Mouse (Mus musculus) testis, adult 2 months (tissue): ENCODE results near the gene Wsb1. TPM values are rescaled to one million over a fixed set of nuclear protein-coding genes. Genes with fewer than 3 reads are reported as not detected.

Source experiments
- H3K27ac ChIP-seq: fragments of 200-500 bp; 2 replicates; pipeline ENCODE4 v1.5.1; 2012; ENCODE audit warnings: low read depth, low read length; ENCODE audit not compliant: control insufficient read depth, insufficient read depth
- H3K27me3 ChIP-seq: fragments of 200-500 bp; 2 replicates; pipeline ENCODE4 v1.6.1; 2012; ENCODE audit warnings: mild to moderate bottlenecking, low read length, moderate library complexity; ENCODE audit not compliant: control insufficient read depth, insufficient read depth
- H3K36me3 ChIP-seq: fragments of 200-500 bp; 2 replicates; pipeline ENCODE4 v1.6.1; 2012; ENCODE audit warnings: mild to moderate bottlenecking, low read length; ENCODE audit not compliant: control insufficient read depth, insufficient read depth
- H3K4me1 ChIP-seq: fragments of 200-500 bp; 2 replicates; pipeline ENCODE4 v1.6.1; 2012; ENCODE audit warnings: low read length; ENCODE audit not compliant: control insufficient read depth, insufficient read depth
- H3K4me3 ChIP-seq: fragments of 200-500 bp; 2 replicates; pipeline ENCODE4 v1.5.1; 2012; ENCODE audit warnings: low read depth, mild to moderate bottlenecking, low read length, moderate library complexity, mixed read lengths; ENCODE audit not compliant: control insufficient read depth
- CTCF ChIP-seq: fragments of 200-500 bp; IDR thresholded peaks from 2 replicates; pipeline ENCODE4 v1.5.1; 2012; ENCODE audit warnings: low read depth, mild to moderate bottlenecking, inconsistent platforms, low read length, moderate library complexity; ENCODE audit not compliant: control insufficient read depth, insufficient read depth, insufficient replicate concordance
- POLR2A ChIP-seq: fragments of 200-500 bp; IDR thresholded peaks from 2 replicates; pipeline ENCODE4 v1.6.1; 2012; ENCODE audit warnings: low read depth, mild to moderate bottlenecking, inconsistent platforms, low read length, moderate library complexity; ENCODE audit not compliant: control insufficient read depth
- polyA plus RNA-seq: library from polyadenylated mRNA; depleted of rRNA; stranded (reverse); fragments of >200 nt; gene quantifications from 2 replicates; pipeline ENCODE4 v1.2.3, GENCODE M21; 2012; rRNA removed

Wsb1 gene
- polyA plus RNA-seq, 1 experiment: 14.2 TPM

GRCm38 (mm10) chr11:79196196-79196869, 58.1 kb downstream of the Wsb1 start:
- H3K4me1 ChIP-seq: peaks cover 2% of the 10 kb centered on the region; the same call in 1 of the 2 replicates
- H3K27ac ChIP-seq: no peak overlapping the region
- H3K36me3 ChIP-seq: no peaks in the 10 kb centered on the region
- no peak for TF ChIP-seq POLR2A
- no peak for TF ChIP-seq CTCF
- H3K4me3 ChIP-seq: no peak overlapping the region
- H3K27me3 ChIP-seq: no peaks in the 10 kb centered on the region

GRCm38 (mm10) chr11:79192176-79192575, 62.3 kb downstream of the Wsb1 start:
- Histone ChIP-seq H3K36me3 (no peaks in the 10 kb centered on the region), H3K27ac (no peak overlapping the region), H3K27me3 (no peaks in the 10 kb centered on the region), H3K4me3 (no peak overlapping the region), H3K4me1 (peaks cover 2% of the 10 kb centered on the region; the same call in 1 of the 2 replicates)
- TF ChIP-seq POLR2A (no peak), CTCF (peak; percentile 66; the same call in 1 of the 2 replicates)

GRCm38 (mm10) chr11:79191214-79191613, 63.3 kb downstream of the Wsb1 start:
- Histone ChIP-seq H3K27me3 (no peaks in the 10 kb centered on the region), H3K4me1 (no peaks in the 10 kb centered on the region), H3K36me3 (no peaks in the 10 kb centered on the region), H3K27ac (no peak overlapping the region), H3K4me3 (no peak overlapping the region)
- TF ChIP-seq CTCF (no peak), POLR2A (no peak)

- Histone ChIP-seq H3K27me3 (no peaks in the 10 kb centered on the region), H3K4me1 (no peaks in the 10 kb centered on the region), H3K4me3 (no peak overlapping the region), H3K27ac (no peak overlapping the region), H3K36me3 (no peaks in the 10 kb centered on the region)
- TF ChIP-seq CTCF (no peak), POLR2A (no peak)
These were observed 64.2 kb downstream of the Wsb1 start for GRCm38 (mm10) chr11:79190257-79190656.

Other genes with a start within 250 kb of the Wsb1 start
- 6.7 and 9.4 TPM in 2 replicates for gene Ksr1, start 108.3 kb downstream of the Wsb1 start, polyA plus RNA-seq
- 0.21 TPM in 1 of 2 replicates, not detected in the other for gene Gm9964, start 42.2 kb upstream of the Wsb1 start, polyA plus RNA-seq
- gene Nf1, start 85.0 kb upstream of the Wsb1 start, polyA plus RNA-seq: 24.1 and 29.3 TPM in 2 replicates
- gene Omg, start 249.4 kb upstream of the Wsb1 start, polyA plus RNA-seq: not detected in 2 replicates